Mouse (Mus musculus) T-helper 1 cell (primary cell): ENCODE measurements around the gene Grid2ip.

Source experiments
- in situ Hi-C: fragments of 300-600 bp; cut with MboI, MseI; formaldehyde crosslinking; loops from one replicate; pipeline ENCODE4 v1.15.1; 2025; ENCODE audit warnings: high pct_unique_total_duplicates

Gene Grid2ip

GRCm38 (mm10) chr5:143409239-143409638 lies 52.1 kb downstream of the Grid2ip start:
- in situ Hi-C loops: no loop called here

- in situ Hi-C loops: no loop called here
These were observed 53.8 kb downstream of the Grid2ip start for GRCm38 (mm10) chr5:143410841-143411395.

- in situ Hi-C loops: no loop called here
These were observed 64.3 kb downstream of the Grid2ip start for GRCm38 (mm10) chr5:143421484-143421883.

- in situ Hi-C loops: no loop called here
These were observed 65.9 kb downstream of the Grid2ip start for GRCm38 (mm10) chr5:143422990-143423389.

- in situ Hi-C loops: no loop called here
These were observed 66.9 kb downstream of the Grid2ip start for GRCm38 (mm10) chr5:143423899-143424519.

- in situ Hi-C loops: no loop called here
These were observed 77.3 kb downstream of the Grid2ip start for GRCm38 (mm10) chr5:143434421-143434820.

GRCm38 (mm10) chr5:143441298-143441697 lies 84.2 kb downstream of the Grid2ip start:
- in situ Hi-C loops: loop anchor here (10.0 kb wide), 1 partner anchor 434 kb away; no protein-coding TSS in a partner anchor

GRCm38 (mm10) chr5:143441753-143442152 lies 84.6 kb downstream of the Grid2ip start:
- in situ Hi-C loops: loop anchor here (10.0 kb wide), 1 partner anchor 433 kb away; no protein-coding TSS in a partner anchor
